Mouse (Mus musculus) liver, postnatal 0 days (tissue): Measurements from ENCODE around the gene Slbp. TPM values are rescaled to one million over a fixed set of nuclear protein-coding genes. Genes with fewer than 3 reads are reported as not detected.

Source experiments
- ATAC-seq: fragments of 200-750 bp; cut with Nextera tagmentation; 2 replicates; pipeline ENCODE4 v1.8.0; 2017; ENCODE audit warnings: mild to moderate bottlenecking, moderate library complexity
- DNase-seq: peaks from one replicate; pipeline ENCODE4 v3.0.0-alpha.2; 2016
- H3K27ac ChIP-seq: fragments of 300-500 bp; sonication (generic); 2 replicates; pipeline ENCODE4 v1.5.1; 2014; ENCODE audit warnings: antibody characterized with exemption, moderate library complexity, mild to moderate bottlenecking, low read depth
- H3K27me3 ChIP-seq: fragments of 300-500 bp; sonication (generic); 2 replicates; pipeline ENCODE4 v1.6.1; 2014; ENCODE audit warnings: low read length, control low read depth, mixed read lengths; ENCODE audit not compliant: insufficient read depth
- H3K36me3 ChIP-seq: fragments of 300-500 bp; sonication (generic); replicated peaks from 2 replicates; pipeline ENCODE4 v1.6.1; 2014; ENCODE audit warnings: mild to moderate bottlenecking, control low read depth, low read length, moderate library complexity, mixed read lengths; ENCODE audit not compliant: insufficient read depth
- H3K4me1 ChIP-seq: fragments of 300-500 bp; sonication (generic); 2 replicates; pipeline ENCODE4 v1.6.1; 2014; ENCODE audit warnings: antibody characterized with exemption, mild to moderate bottlenecking, control low read depth; ENCODE audit not compliant: insufficient read depth
- H3K4me2 ChIP-seq: fragments of 300-500 bp; sonication (generic); 2 replicates; pipeline ENCODE4 v1.6.1; 2014; ENCODE audit warnings: low read depth, mild to moderate bottlenecking, low read length, moderate library complexity, mixed read lengths
- H3K4me3 ChIP-seq: fragments of 300-500 bp; sonication (generic); 2 replicates; pipeline ENCODE4 v1.5.1; 2014; ENCODE audit warnings: low read depth, low read length
- H3K9ac ChIP-seq: fragments of 300-500 bp; sonication (generic); replicated peaks from 2 replicates; pipeline ENCODE4 v1.6.1; 2014; ENCODE audit warnings: mild to moderate bottlenecking, moderate library complexity
- H3K9me3 ChIP-seq: fragments of 300-500 bp; sonication (generic); 2 replicates; pipeline ENCODE4 v1.6.1; 2016; ENCODE audit warnings: mild to moderate bottlenecking, control low read depth, low read length, mixed read lengths
- CTCF ChIP-seq: sonication (generic); IDR thresholded peaks from 2 replicates; pipeline ENCODE4 v1.5.1; 2016; ENCODE audit warnings: antibody characterized with exemption, low read depth
- EP300 ChIP-seq: IDR thresholded peaks from 2 replicates; pipeline ENCODE4 v1.6.1; 2016; ENCODE audit warnings: antibody characterized with exemption, low read depth, mild to moderate bottlenecking
- WGBS: fragments of 180-500 bp; shearing (Covaris S2); extraction: QIAGEN DNeasy Blood & Tissue Kit; methylation state at CpG from one replicate; pipeline ENCODE4 v1.1.7; 2014; ENCODE audit not compliant: insufficient replicate concordance; 5-methylcytosine and 5-hydroxymethylcytosine counted together
- polyA plus RNA-seq: library from polyadenylated mRNA; unstranded; fragments of >200 nt; fragmentation: Nextera tagmentation; extraction: Ambion mirVana; gene quantifications from 2 replicates; pipeline ENCODE4 v1.2.1, GENCODE M21; 2015

The Slbp gene
- polyA plus RNA-seq, 1 experiment from 2014 or later, result 150 TPM

DNA sequence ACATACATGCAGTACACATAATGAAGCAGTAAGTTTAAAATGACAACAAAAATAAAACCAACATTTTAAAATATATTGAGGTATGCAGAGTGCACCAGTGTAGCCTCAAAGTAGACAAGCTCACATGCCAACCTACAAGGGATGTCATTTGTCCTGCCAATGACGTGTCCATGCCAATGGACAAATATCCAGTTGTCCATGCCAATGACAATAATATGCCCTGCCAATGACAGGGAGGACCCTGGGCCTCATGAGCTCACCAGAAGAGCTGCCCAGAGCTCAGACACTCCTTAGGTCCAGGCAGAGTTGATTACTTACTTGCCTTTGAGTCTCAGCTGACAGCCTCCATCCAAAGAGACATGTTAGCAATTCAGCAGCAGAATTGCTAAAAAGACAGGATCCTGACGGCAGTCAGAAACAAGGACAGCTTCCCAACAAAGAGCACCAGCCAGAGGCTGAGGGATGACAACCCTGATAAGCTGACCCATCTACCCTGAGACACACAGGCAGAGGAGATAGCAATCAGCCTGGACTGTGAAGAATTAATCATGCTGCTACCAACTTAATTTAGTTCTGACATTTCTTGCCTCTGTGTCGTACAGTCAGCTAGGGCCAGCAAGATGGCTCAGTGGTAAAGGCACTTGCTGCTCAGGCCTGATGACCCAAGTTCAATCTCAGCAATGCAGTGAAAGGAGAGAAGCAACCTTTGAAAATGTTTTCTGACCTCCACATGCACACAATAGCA, 14.6 kb downstream of the Slbp start:
- H3K9ac ChIP-seq, result no peak overlapping the region
- H3K9me3 ChIP-seq, result no peaks in the 10 kb centered on the region
- no peak overlapping the region for H3K4me3 ChIP-seq
- no peak for ATAC-seq
- H3K36me3 ChIP-seq, result peaks cover 53% of the 10 kb centered on the region
- TF ChIP-seq CTCF (no peak), EP300 (no peak)
- no peaks in the 10 kb centered on the region for H3K4me1 ChIP-seq
- WGBS, result 78% methylated on average over 3 of the region's 3 CpGs
- H3K27ac ChIP-seq, result no peak overlapping the region
- DNase-seq, result no peak
- H3K27me3 ChIP-seq, result no peaks in the 10 kb centered on the region
- no peak overlapping the region for H3K4me2 ChIP-seq

DNA sequence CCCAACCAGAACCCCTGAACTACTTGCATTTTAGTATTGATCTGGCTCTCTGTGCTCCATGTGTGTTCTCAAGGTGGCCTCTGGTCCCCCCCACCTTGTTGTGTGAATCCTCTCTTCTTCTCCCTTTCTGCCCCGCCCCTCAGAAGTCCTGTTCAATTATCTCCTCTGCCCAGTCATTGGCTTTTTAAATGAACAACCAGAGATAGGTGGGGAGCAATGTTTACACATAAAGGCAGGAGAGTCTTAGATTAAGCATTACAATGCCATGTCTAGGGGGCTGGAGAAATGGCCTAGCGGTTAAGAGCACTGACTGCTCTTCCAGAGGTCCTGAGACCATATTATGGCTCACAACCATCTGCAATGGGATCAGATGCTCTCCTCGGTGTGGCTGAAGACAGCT, 17.0 kb downstream of the Slbp start:
- 0 out of 2 replicates have a peak, but pooled peaks have one; percentile 32 for ATAC-seq
- DNase-seq, result no peak
- H3K36me3 ChIP-seq, result peaks cover 29% of the 10 kb centered on the region

DNA sequence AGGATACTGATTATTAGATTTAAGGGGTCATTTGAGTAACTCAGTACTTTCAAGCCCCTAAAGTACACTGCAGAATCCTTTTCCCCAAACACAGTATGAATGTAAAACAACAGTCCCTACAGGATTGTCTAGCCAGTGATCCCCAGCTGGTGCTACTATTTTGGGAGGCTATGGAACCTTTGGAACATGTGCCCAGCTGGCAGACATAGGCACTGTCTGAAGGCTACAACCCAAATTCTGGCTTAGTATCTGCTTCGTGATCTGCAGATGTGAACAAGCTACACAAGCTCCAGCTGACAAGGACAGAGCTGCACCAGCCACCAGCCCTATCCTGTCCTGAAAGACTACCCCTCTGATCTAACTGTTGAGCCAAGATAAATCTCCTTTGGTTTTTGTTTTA, 19.8 kb downstream of the Slbp start:
- WGBS, result 74% methylated on average over 1 of the region's 1 CpGs

More for the DNA sequence above, 17.0 kb downstream of the Slbp start:
- Histone ChIP-seq H3K4me2 (no peak overlapping the region), H3K9ac (no peak overlapping the region), H3K4me1 (peaks cover 6% of the 10 kb centered on the region), H3K4me3 (no peak overlapping the region), H3K27me3 (no peaks in the 10 kb centered on the region), H3K27ac (no peak overlapping the region), H3K9me3 (no peaks in the 10 kb centered on the region)
- TF ChIP-seq CTCF (no peak), EP300 (no peak)
- 74% methylated on average over 3 of the region's 3 CpGs for WGBS

DNA sequence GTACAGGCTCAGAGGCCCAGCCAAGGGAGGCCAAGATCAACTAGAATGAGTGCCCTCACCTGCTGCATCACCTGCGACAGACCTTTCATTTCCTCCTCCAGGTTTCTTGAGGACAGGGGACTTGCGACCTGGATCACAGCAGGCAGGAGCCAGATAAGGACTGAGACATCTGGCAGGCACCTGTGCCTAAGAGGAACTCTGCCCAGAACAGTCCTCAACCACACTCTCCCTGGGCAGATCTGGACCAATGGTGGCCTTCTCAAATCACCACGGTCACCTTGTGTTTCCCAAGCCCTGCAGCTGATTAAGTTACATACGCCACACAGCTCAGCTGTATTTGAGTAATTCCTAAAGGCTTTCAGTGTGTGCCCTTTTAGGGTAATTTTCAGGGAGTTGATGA, 21.8 kb downstream of the Slbp start:
- H3K9me3 ChIP-seq, result no peaks in the 10 kb centered on the region
- WGBS, result 55% methylated on average over 4 of the region's 4 CpGs
- H3K36me3 ChIP-seq, result no peaks in the 10 kb centered on the region
- peak overlapping the region; percentile 59 for H3K9ac ChIP-seq
- H3K4me1 ChIP-seq, result peaks cover 23% of the 10 kb centered on the region
- ATAC-seq, result no peak
- TF ChIP-seq EP300, result no peak
- no peak for TF ChIP-seq CTCF
- H3K4me3 ChIP-seq, result peak overlapping the region; percentile 68
- DNase-seq, result no peak
- H3K4me2 ChIP-seq, result peak overlapping the region; percentile 92
- H3K27ac ChIP-seq, result peak overlapping the region; percentile 75
- H3K27me3 ChIP-seq, result no peaks in the 10 kb centered on the region

More for the DNA sequence above, 19.8 kb downstream of the Slbp start:
- Histone ChIP-seq H3K4me2 (no peak overlapping the region), H3K4me3 (no peak overlapping the region), H3K9me3 (no peaks in the 10 kb centered on the region), H3K27ac (no peak overlapping the region), H3K27me3 (no peaks in the 10 kb centered on the region), H3K36me3 (peaks cover 6% of the 10 kb centered on the region), H3K9ac (no peak overlapping the region), H3K4me1 (peaks cover 20% of the 10 kb centered on the region)
- TF ChIP-seq EP300 (no peak), CTCF (no peak)
- ATAC-seq, result no peak
- no peak for DNase-seq

DNA sequence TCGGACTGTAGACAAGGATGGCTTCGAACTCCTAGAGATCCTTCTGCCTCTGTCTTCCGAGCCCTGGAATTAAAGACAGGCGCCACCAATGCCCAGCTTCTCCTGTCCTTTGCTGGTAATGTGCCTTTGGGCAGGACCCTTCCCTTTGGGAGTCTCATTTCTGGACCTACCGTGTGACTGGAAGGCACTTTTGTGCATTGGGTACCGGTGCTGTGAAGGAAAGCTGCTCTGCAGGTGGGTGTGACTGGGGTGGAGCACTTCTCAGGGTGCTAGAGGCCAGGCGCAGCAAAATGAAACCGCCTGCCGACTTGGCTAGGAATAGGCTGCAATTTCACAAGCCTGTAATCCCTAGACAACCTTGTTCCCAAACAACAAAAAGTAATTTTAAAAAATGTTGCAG, 22.3 kb downstream of the Slbp start:
- Histone ChIP-seq H3K27ac (peak overlapping the region; percentile 75), H3K36me3 (no peaks in the 10 kb centered on the region), H3K4me1 (peaks cover 23% of the 10 kb centered on the region), H3K4me3 (peak overlapping the region; percentile 68), H3K27me3 (no peaks in the 10 kb centered on the region), H3K9me3 (no peaks in the 10 kb centered on the region), H3K9ac (peak overlapping the region; percentile 59), H3K4me2 (peak overlapping the region; percentile 92)
- DNase-seq, result peak; percentile 59
- peak; percentile 37 for ATAC-seq
- WGBS, result 2% methylated on average over 9 of the region's 9 CpGs
- TF ChIP-seq CTCF, result 0 out of 2 replicates have a peak, but pooled peaks have one; percentile 12
- TF ChIP-seq EP300, result no peak

DNA sequence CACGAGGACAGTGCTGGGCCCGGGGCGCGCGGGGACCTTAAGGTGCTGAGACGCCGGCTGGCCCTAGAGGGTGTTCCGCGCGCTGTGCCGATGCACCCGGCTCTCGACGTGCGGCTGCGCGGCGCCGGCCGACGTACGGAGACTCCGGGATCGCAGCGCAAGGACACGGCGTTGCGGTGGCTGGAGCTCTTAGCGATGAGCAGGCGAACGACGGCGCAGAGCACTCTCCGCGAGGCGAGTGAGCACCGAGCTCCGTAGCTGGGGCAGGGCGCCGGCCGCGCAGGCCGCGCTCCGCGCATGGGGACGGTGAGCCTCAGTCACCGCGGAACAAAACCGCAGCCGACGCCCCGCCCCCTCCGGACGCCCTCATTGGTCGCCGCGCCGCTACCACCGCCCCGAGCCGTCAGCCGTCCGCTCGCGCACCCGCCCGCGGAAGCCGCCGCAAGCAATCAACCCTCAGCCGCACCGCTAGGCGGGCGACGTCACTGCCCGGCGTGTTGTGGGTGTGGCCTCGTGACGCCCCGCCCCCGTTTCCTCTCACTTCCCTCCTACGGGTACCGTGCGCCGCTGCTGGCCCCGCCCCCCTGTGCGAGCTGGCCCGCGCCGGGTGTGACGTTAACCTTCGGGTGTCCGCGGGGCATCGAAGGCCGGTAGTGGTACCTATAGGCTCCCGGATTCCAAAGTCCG, 22.9 kb downstream of the Slbp start, which contains the start of the genes Fam53a and Gm9903:
Gene Fam53a, minus strand, starts transcription at position 335 of the 687 bp plus-strand sequence.
Gene Gm9903, plus strand, starts transcription at position 625 of the 687 bp plus-strand sequence.
- Histone ChIP-seq H3K27ac (peak within 1 kb of the TSS; percentile 85), H3K4me1 (peaks cover 23% of the 10 kb centered on the region), H3K4me3 (peak within 1 kb of the TSS; percentile 68), H3K9ac (peak within 1 kb of the TSS; percentile 88), H3K9me3 (no peaks in the 10 kb centered on the region), H3K27me3 (no peaks in the 10 kb centered on the region), H3K4me2 (peak within 1 kb of the TSS; percentile 92), H3K36me3 (no peaks in the 10 kb centered on the region)
- TF ChIP-seq CTCF (peak; percentile 36), EP300 (no peak)
- DNase-seq (peak; percentile 100), ATAC-seq (peak; percentile 96)
- 2% methylated on average over 80 of the region's 99 CpGs for WGBS
